Mouse (Mus musculus) liver, embryonic 14.5 days (tissue): ENCODE data around the gene Dlgap1. TPM values are rescaled to one million over a fixed set of nuclear protein-coding genes. Genes with fewer than 3 reads are reported as not detected.

Experiments used
- ATAC-seq: fragments of 200-750 bp; cut with Nextera tagmentation; 2 replicates; pipeline ENCODE4 v1.8.0; 2017; ENCODE audit warnings: moderate number of reproducible peaks, mild to moderate bottlenecking, moderate library complexity; ENCODE audit not compliant: insufficient read depth
- DNase-seq, 3 experiments: peaks; one replicate each; pipeline ENCODE4 v3.0.0-alpha.2; 2012 to 2013; ENCODE audit warnings: low read depth in 3 of 3, low spot score in 3 of 3
- H3K27ac ChIP-seq: fragments of 300-500 bp; sonication (generic); 2 replicates; pipeline ENCODE4 v1.5.1; 2014; ENCODE audit warnings: moderate library complexity, mild to moderate bottlenecking, control low read depth, inconsistent platforms
- H3K27me3 ChIP-seq: fragments of 300-500 bp; sonication (generic); 2 replicates; pipeline ENCODE4 v1.6.1; 2014; ENCODE audit warnings: mild to moderate bottlenecking, low read length, moderate library complexity; ENCODE audit not compliant: control insufficient read depth, insufficient read depth
- H3K36me3 ChIP-seq: fragments of 300-500 bp; sonication (generic); replicated peaks from 2 replicates; pipeline ENCODE4 v1.6.1; 2014; ENCODE audit warnings: low read depth; ENCODE audit not compliant: control insufficient read depth, insufficient read depth
- H3K4me1 ChIP-seq, 2 experiments: fragments of 200-500 bp in 1 of 2; fragments of 300-500 bp in 1 of 2; sonication (generic) in 1 of 2; replicated peaks; 2 replicates each; pipeline ENCODE4 v1.6.1; 2012 to 2014; ENCODE audit warnings: antibody characterized with exemption in 1 of 2, inconsistent platforms in 1 of 2, low read length in 1 of 2; ENCODE audit not compliant: control insufficient read depth in 2 of 2, insufficient read depth in 2 of 2
- H3K4me2 ChIP-seq: fragments of 300-500 bp; sonication (generic); 2 replicates; pipeline ENCODE4 v1.6.1; 2014; ENCODE audit warnings: low read depth, mild to moderate bottlenecking, control low read depth, moderate library complexity
- H3K4me3 ChIP-seq, 2 experiments: fragments of 200-500 bp in 1 of 2; fragments of 300-500 bp in 1 of 2; sonication (generic) in 1 of 2; 2 replicates each; pipeline ENCODE4 v1.5.1; 2012 to 2014; ENCODE audit warnings: low read depth in 2 of 2, low read length in 2 of 2, mild to moderate bottlenecking in 2 of 2, control low read depth in 1 of 2, inconsistent platforms in 1 of 2, moderate library complexity in 1 of 2; ENCODE audit not compliant: insufficient read depth in 1 of 2
- H3K9ac ChIP-seq: fragments of 300-500 bp; sonication (generic); replicated peaks from 2 replicates; pipeline ENCODE4 v1.6.1; 2014; ENCODE audit warnings: mild to moderate bottlenecking, control low read depth, moderate library complexity
- H3K9me3 ChIP-seq: fragments of 300-500 bp; sonication (generic); 2 replicates; pipeline ENCODE4 v1.6.1; 2016; ENCODE audit warnings: low read length, mixed read lengths; ENCODE audit not compliant: control insufficient read depth
- CTCF ChIP-seq: IDR thresholded peaks from 2 replicates; pipeline ENCODE4 v1.5.1; 2016; ENCODE audit warnings: antibody characterized with exemption, low read depth, control low read depth
- EP300 ChIP-seq: IDR thresholded peaks from 2 replicates; pipeline ENCODE4 v1.6.1; 2016; ENCODE audit warnings: antibody characterized with exemption, low read depth
- WGBS: fragments of 180-500 bp; shearing (Covaris S2); extraction: QIAGEN DNeasy Blood & Tissue Kit; methylation state at CpG from one replicate; pipeline ENCODE4 v1.1.7; 2014; ENCODE audit not compliant: insufficient replicate concordance; 5-methylcytosine and 5-hydroxymethylcytosine counted together
- polyA plus RNA-seq, 2 experiments: library from polyadenylated mRNA; depleted of rRNA in 1 of 2; stranded (reverse) in 1 of 2; unstranded in 1 of 2; fragments of >200 nt; fragmentation: Nextera tagmentation in 1 of 2; extraction: Ambion mirVana in 1 of 2; gene quantifications; 2 replicates each; pipeline versions ENCODE4 v1.2.1 to v1.2.3; 2012 to 2014

Gene Dlgap1
- polyA plus RNA-seq, 2 experiments = 0.01 TPM; not detected in 1

GRCm38 (mm10) chr17:70846111-70846644 lies 877.3 kb downstream of the Dlgap1 start:
- no peak for ATAC-seq
- WGBS = 61% methylated on average over 8 of the region's 8 CpGs
- no peak overlapping the region; the same call in 1 of the 2 replicates for H3K9ac ChIP-seq

DNA sequence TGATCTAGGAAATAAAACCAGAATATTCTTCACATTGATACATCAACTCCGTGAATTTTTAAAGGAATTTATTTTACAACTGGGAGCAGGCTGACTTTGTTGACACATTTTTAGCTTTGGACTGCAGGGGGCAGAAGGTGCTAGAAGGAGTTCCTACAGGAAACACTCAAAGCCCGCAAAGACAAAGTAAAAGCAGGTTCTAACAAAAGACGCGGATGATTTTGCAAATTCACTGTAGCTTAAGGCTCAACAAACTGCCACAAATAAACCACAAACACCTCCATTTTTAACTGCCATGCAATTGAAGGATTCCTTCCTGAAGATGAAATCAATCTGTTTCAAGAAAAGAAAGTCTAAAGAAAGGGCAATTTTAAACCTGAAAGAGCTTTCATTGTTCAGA lies 878.2 kb downstream of the Dlgap1 start:
- WGBS = 3% methylated on average over 4 of the region's 4 CpGs
- peaks cover 18% of the 10 kb centered on the region for H3K27me3 ChIP-seq
- H3K27ac ChIP-seq = no peak overlapping the region
- H3K9ac ChIP-seq = no peak overlapping the region
- H3K9me3 ChIP-seq = no peaks in the 10 kb centered on the region
- ATAC-seq (no peak), DNase-seq (peak in 1 of 3 experiments; percentile 47)
- no peak overlapping the region for H3K4me3 ChIP-seq
- TF ChIP-seq EP300 (peak; percentile 13; the same call in 1 of the 2 replicates), CTCF (peak; percentile 28; the same call in 1 of the 2 replicates)
- peak overlapping the region; percentile 39 for H3K4me2 ChIP-seq
- H3K4me1 ChIP-seq = peaks cover 0 to 1% of the 10 kb centered on the region in 2 experiments; a peak in 1 of 4 replicates
- no peaks in the 10 kb centered on the region; the same call in 1 of the 2 replicates for H3K36me3 ChIP-seq

More at GRCm38 (mm10) chr17:70846111-70846644, 877.3 kb downstream of the Dlgap1 start:
- H3K27ac ChIP-seq = no peak overlapping the region
- no peak overlapping the region for H3K4me3 ChIP-seq
- H3K9me3 ChIP-seq = no peaks in the 10 kb centered on the region
- H3K27me3 ChIP-seq = peaks cover 10% of the 10 kb centered on the region
- TF ChIP-seq EP300 = no peak
- no peak for TF ChIP-seq CTCF
- no peaks in the 10 kb centered on the region; the same call in 1 of the 2 replicates for H3K36me3 ChIP-seq
- H3K4me2 ChIP-seq = no peak overlapping the region
- DNase-seq = no peak
- H3K4me1 ChIP-seq = peaks cover 0 to 1% of the 10 kb centered on the region in 2 experiments; a peak in 1 of 4 replicates

- Histone ChIP-seq H3K4me2 (peak overlapping the region; percentile 89), H3K4me1 (peaks cover 0 to 1% of the 10 kb centered on the region in 2 experiments; a peak in 1 of 4 replicates), H3K9me3 (no peaks in the 10 kb centered on the region), H3K9ac (peak overlapping the region; percentile 62; the same call in 1 of the 2 replicates), H3K36me3 (no peaks in the 10 kb centered on the region; the same call in 1 of the 2 replicates), H3K4me3 (peak overlapping the region; percentile 61 to 81), H3K27ac (no peak overlapping the region; the same call in 1 of the 2 replicates), H3K27me3 (peaks cover 27% of the 10 kb centered on the region)
- DNase-seq (no peak), ATAC-seq (no peak)
- 5% methylated on average over 17 of the region's 17 CpGs for WGBS
- TF ChIP-seq CTCF (no peak), EP300 (no peak)
Measured at GRCm38 (mm10) chr17:70847751-70848510, 879.1 kb downstream of the Dlgap1 start.

- TF ChIP-seq CTCF (no peak), EP300 (no peak)
- under 1% methylated on average over 23 of the region's 23 CpGs for WGBS
- peaks cover 34% of the 10 kb centered on the region for H3K27me3 ChIP-seq
- H3K9ac ChIP-seq = peak overlapping the region; percentile 62
- peak overlapping the region; percentile 89 for H3K4me2 ChIP-seq
- DNase-seq = no peak
- H3K27ac ChIP-seq = peak overlapping the region; percentile 8; the same call in 1 of the 2 replicates
- peaks cover 0 to 1% of the 10 kb centered on the region in 2 experiments; a peak in 1 of 4 replicates for H3K4me1 ChIP-seq
- H3K4me3 ChIP-seq = peak overlapping the region; percentile 61 to 81
- no peaks in the 10 kb centered on the region; the same call in 1 of the 2 replicates for H3K36me3 ChIP-seq
- no peaks in the 10 kb centered on the region for H3K9me3 ChIP-seq
- no peak for ATAC-seq
Measured at GRCm38 (mm10) chr17:70848511-70849398, 879.9 kb downstream of the Dlgap1 start.
